Mouse (Mus musculus) kidney, adult 2 months (tissue): ENCODE measurements at regions not wholly inside any gene's neighbourhood (a gene's known extent, or its start where the extent isn't known, plus 50 kb on each side); places are given as distances from the start of the nearest gene placed in this dataset.
A peak's percentile ranks its signal among the peaks of the same experiment; 100 is the strongest.

Source experiments
- DNase-seq: peaks from one replicate; pipeline ENCODE4 v3.0.0; 2021
- H3K27ac ChIP-seq: fragments of 200-500 bp; 2 replicates; pipeline ENCODE4 v1.5.1; 2012; ENCODE audit warnings: low read depth, low read length, control low read depth, inconsistent platforms; ENCODE audit not compliant: insufficient read depth
- H3K27me3 ChIP-seq: fragments of 200-500 bp; replicated peaks from 2 replicates; pipeline ENCODE4 v1.6.1; 2012; ENCODE audit warnings: mild to moderate bottlenecking, moderate library complexity, low read length, inconsistent platforms; ENCODE audit not compliant: control insufficient read depth, insufficient read depth
- H3K36me3 ChIP-seq: fragments of 200-500 bp; 2 replicates; pipeline ENCODE4 v1.6.1; 2012; ENCODE audit warnings: mild to moderate bottlenecking, moderate library complexity, low read length, inconsistent platforms; ENCODE audit not compliant: control insufficient read depth, insufficient read depth
- H3K4me1 ChIP-seq: fragments of 200-500 bp; 2 replicates; pipeline ENCODE4 v1.6.1; 2011; ENCODE audit warnings: low read length; ENCODE audit not compliant: control insufficient read depth, insufficient read depth
- H3K4me3 ChIP-seq: fragments of 200-500 bp; 2 replicates; pipeline ENCODE4 v1.5.1; 2011; ENCODE audit warnings: mild to moderate bottlenecking, low read depth, low read length, control low read depth; ENCODE audit not compliant: insufficient read depth
- CTCF ChIP-seq: fragments of 200-500 bp; conservative IDR thresholded peaks from 2 replicates; pipeline ENCODE4 v1.5.1; 2011; ENCODE audit warnings: low read depth, mild to moderate bottlenecking, control low read depth, low read length, moderate library complexity, mixed read lengths; ENCODE audit not compliant: insufficient read depth, insufficient read length
- POLR2A ChIP-seq: fragments of 200-500 bp; IDR thresholded peaks from one replicate; pipeline ENCODE4 v1.6.1; 2011; ENCODE audit warnings: low read depth, low read length, control low read depth
- WGBS: fragments of 180-500 bp; shearing (Covaris S2); methylation state at CpG from one replicate; pipeline ENCODE4 v1.1.7; 2018; 5-methylcytosine and 5-hydroxymethylcytosine counted together

GRCm38 (mm10) chr5:117040878-117041277 is 75.0 kb downstream of the Suds3 start:
- Histone ChIP-seq H3K4me1 (no peaks in the 10 kb centered on the region), H3K36me3 (no peaks in the 10 kb centered on the region), H3K27ac (no peak overlapping the region), H3K4me3 (no peak overlapping the region), H3K27me3 (no peaks in the 10 kb centered on the region; the same call in 1 of the 2 replicates)
- no peak for DNase-seq
- TF ChIP-seq POLR2A, result no peak
- no peak for TF ChIP-seq CTCF
- 31% methylated on average over 9 of the region's 9 CpGs for whole genome bisulfite sequencing

DNA sequence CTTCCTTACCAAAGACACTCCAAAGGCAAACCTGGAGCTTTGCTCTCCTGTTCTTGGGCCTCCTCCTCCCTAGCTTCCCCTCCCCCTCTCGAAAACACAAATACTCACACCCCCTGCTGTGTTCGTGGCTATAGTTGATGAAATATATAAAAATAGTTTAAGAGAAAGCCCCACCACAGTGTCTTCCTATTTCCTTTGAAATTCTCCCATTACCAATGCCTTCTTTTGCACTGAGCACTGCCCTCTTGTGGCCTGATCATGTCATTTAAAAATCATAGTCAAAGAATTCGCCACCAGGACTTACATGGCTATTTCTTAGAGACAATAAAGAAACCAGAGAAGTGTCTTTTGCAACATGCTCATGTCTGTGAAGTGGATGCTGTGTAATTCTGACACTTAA is 78.7 kb downstream of the Suds3 start:
- WGBS, result 22% methylated on average over 3 of the region's 3 CpGs
- H3K4me1 ChIP-seq, result no peaks in the 10 kb centered on the region
- no peaks in the 10 kb centered on the region; the same call in 1 of the 2 replicates for H3K27me3 ChIP-seq
- peak; percentile 17 for DNase-seq
- no peak overlapping the region for H3K27ac ChIP-seq
- H3K4me3 ChIP-seq, result no peak overlapping the region
- TF ChIP-seq POLR2A, result no peak
- no peak for TF ChIP-seq CTCF
- H3K36me3 ChIP-seq, result no peaks in the 10 kb centered on the region

DNA sequence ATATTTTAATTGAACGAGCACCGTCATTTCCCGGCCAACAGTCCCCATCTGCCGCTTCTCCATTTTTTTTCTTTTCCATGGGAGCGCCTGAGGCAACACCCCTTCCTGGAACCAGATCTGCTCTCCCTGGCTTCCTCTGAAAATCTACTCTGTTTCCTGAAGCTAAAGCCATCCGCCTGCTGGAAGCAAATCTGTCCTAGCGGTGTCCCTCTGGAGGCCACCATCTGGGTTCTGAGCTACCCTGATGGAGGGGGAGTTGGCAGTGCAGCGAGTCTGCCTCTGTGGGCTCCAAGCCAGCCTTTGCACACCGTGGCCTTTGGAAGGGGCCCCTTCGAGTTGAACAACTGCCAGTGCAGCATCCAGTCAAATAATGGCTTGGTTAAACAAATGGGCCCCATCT is 83.8 kb downstream of the Suds3 start:
- H3K4me1 ChIP-seq, result no peaks in the 10 kb centered on the region
- 77% methylated on average over 10 of the region's 10 CpGs for WGBS

DNA sequence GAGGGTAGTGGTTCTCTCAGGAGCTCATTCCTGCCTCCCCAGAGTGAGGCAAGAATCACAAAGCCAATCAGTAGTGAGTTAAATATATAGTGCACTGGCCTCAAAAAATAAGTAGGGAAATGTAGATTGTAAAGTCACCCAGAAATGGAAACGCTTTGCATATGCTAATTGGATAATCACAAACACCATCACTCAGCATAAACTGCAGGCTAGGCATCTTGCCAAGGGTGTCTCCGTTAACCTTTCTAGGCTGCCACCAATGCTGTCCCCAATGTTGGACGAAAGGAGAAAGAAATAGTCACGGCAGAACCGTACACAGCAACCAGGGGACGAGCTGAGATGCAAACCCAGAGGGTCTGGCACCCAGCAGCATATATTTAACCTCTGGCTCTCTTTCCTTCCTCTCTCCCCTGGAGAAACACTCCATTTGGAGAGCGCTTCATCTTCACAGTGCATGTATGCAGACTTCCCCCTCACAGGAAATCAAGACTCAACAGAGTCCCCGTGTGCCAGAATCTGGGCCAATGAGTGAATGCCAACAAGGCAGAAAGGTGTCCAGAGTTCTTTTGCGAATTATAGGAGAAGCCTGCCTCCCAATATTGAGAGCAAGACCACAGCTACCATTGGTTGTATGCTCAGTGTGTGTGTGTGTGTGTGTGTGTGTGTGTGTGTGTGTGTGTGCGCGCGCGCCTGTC is 90.1 kb downstream of the Suds3 start:
- WGBS, result 80% methylated on average over 13 of the region's 13 CpGs
- DNase-seq, result no peak
- no peaks in the 10 kb centered on the region for H3K27me3 ChIP-seq
- H3K4me3 ChIP-seq, result no peak overlapping the region
- TF ChIP-seq CTCF (no peak), POLR2A (no peak)
- no peaks in the 10 kb centered on the region for H3K4me1 ChIP-seq
- H3K36me3 ChIP-seq, result no peaks in the 10 kb centered on the region
- H3K27ac ChIP-seq, result no peak overlapping the region

More for the DNA sequence above, 83.8 kb downstream of the Suds3 start:
- Histone ChIP-seq H3K27ac (no peak overlapping the region), H3K36me3 (no peaks in the 10 kb centered on the region), H3K27me3 (no peaks in the 10 kb centered on the region), H3K4me3 (no peak overlapping the region)
- no peak for TF ChIP-seq POLR2A
- no peak for TF ChIP-seq CTCF
- no peak for DNase-seq

DNA sequence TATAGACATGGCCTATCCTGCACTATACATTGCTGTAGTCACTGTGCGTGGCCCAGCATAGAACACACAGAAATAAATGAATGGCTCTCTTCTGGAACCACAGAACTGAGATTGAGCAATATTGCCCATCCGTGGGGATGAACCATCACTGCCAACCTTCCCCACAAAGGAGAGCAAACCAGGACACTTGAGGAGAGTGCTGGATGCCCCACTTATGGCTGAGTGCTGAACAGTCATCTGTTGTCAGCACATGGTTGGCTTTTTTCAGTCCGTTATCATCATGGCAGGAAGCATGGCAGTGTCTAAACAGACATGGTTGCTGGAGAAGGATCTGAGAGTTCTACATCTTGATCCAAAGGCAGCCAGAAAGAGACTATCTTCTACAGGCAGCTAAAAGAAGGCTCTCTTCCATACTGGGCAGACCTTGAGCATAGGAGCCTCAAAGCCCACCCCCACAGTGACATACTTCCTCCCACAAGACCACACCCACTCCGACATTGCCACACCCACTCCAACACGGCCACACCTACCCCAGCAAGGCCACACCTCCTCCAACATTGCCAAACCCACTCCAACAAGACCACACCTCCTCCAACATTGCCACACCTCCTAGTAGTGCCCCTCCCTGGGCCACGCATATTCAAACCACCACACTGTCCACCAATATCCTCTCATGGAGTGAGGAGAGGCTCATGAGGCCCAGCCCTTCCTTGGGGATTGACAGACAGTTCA is 97.3 kb downstream of the Suds3 start:
- TF ChIP-seq POLR2A (no peak), CTCF (no peak)
- no peak overlapping the region for H3K27ac ChIP-seq

DNA sequence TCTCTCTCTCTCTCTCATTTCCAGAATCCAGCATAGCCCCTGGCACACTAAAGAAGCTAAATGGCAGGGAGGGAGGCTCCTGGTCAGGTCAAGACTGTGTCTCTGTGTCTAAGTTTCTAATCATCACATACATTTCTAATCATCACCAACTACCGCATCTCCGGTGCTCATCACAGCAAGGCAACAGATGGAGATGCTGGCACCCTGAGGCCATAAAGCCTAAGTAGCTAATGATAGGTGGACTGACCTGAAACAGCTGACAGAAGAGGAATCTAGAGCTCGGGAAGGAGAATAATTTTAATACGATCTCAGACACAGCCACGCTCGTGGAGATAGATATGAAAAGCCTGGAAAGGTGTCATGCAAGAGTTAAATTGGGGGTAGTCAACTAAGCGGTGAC is 104.8 kb downstream of the Suds3 start:
- Histone ChIP-seq H3K27ac (no peak overlapping the region), H3K4me1 (no peaks in the 10 kb centered on the region), H3K4me3 (no peak overlapping the region), H3K36me3 (no peaks in the 10 kb centered on the region), H3K27me3 (no peaks in the 10 kb centered on the region)
- WGBS, result 92% methylated on average over 7 of the region's 7 CpGs
- TF ChIP-seq CTCF (no peak), POLR2A (no peak)
- DNase-seq, result no peak

More for the DNA sequence above, 97.3 kb downstream of the Suds3 start:
- DNase-seq, result no peak
- no peak overlapping the region for H3K4me3 ChIP-seq
- H3K4me1 ChIP-seq, result no peaks in the 10 kb centered on the region
- no peaks in the 10 kb centered on the region for H3K27me3 ChIP-seq
- 85% methylated on average over 6 of the region's 6 CpGs for WGBS
- no peaks in the 10 kb centered on the region for H3K36me3 ChIP-seq

GRCm38 (mm10) chr5:117000770-117001201 is 115.1 kb downstream of the Suds3 start:
- H3K27ac ChIP-seq, result no peak overlapping the region
- no peaks in the 10 kb centered on the region for H3K4me1 ChIP-seq
- DNase-seq, result peak; percentile 2
- no peak overlapping the region for H3K4me3 ChIP-seq
- WGBS, result 31% methylated on average over 20 of the region's 20 CpGs
- no peak for TF ChIP-seq CTCF
- no peak for TF ChIP-seq POLR2A
- H3K36me3 ChIP-seq, result no peaks in the 10 kb centered on the region
- no peaks in the 10 kb centered on the region for H3K27me3 ChIP-seq
